Mouse (Mus musculus) limb, embryonic 10.5 days (tissue): ENCODE measurements around the gene Neurod4. TPM values are rescaled to one million over a fixed set of nuclear protein-coding genes. Genes with fewer than 3 reads are reported as not detected.
"Not testable (repeated sequence)": the region's sequence is repeated elsewhere in the genome, so short reads cannot be mapped to it uniquely, and the experiment has no call there.

ENCODE experiments used
- DNase-seq: peaks from one replicate; pipeline ENCODE4 v3.0.0-alpha.2; 2017; ENCODE audit warnings: low spot score
- H3K27ac ChIP-seq: fragments of 300-500 bp; sonication (generic); 2 replicates; pipeline ENCODE4 v1.5.1; 2016; ENCODE audit warnings: mild to moderate bottlenecking
- H3K27me3 ChIP-seq: fragments of 300-500 bp; sonication (generic); 2 replicates; pipeline ENCODE4 v1.6.1; 2016; ENCODE audit warnings: low read depth, mild to moderate bottlenecking; ENCODE audit not compliant: poor library complexity, severe bottlenecking
- H3K36me3 ChIP-seq: fragments of 300-500 bp; sonication (generic); 2 replicates; pipeline ENCODE4 v1.6.1; 2016; ENCODE audit warnings: mild to moderate bottlenecking, moderate library complexity
- H3K4me1 ChIP-seq: fragments of 300-500 bp; sonication (generic); 2 replicates; pipeline ENCODE4 v1.6.1; 2016
- H3K4me3 ChIP-seq: fragments of 300-500 bp; sonication (generic); 2 replicates; pipeline ENCODE4 v1.5.1; 2016; ENCODE audit warnings: mild to moderate bottlenecking, moderate library complexity
- H3K9me3 ChIP-seq: fragments of 300-500 bp; sonication (generic); replicated peaks from 2 replicates; pipeline ENCODE4 v1.6.1; 2016; ENCODE audit warnings: mild to moderate bottlenecking
- WGBS: fragments of 180-500 bp; shearing (Covaris S2); methylation state at CpG from one replicate; pipeline ENCODE4 v1.1.7; 2016; 5-methylcytosine and 5-hydroxymethylcytosine counted together
- polyA plus RNA-seq: library from polyadenylated mRNA; unstranded; fragments of >200 nt; fragmentation: Nextera tagmentation; extraction: Ambion mirVana; gene quantifications from 2 replicates; pipeline ENCODE4 v1.2.1, GENCODE M21; 2016

The Neurod4 gene
- polyA plus RNA-seq = 0.05 and 0.11 TPM in 2 replicates

DNA sequence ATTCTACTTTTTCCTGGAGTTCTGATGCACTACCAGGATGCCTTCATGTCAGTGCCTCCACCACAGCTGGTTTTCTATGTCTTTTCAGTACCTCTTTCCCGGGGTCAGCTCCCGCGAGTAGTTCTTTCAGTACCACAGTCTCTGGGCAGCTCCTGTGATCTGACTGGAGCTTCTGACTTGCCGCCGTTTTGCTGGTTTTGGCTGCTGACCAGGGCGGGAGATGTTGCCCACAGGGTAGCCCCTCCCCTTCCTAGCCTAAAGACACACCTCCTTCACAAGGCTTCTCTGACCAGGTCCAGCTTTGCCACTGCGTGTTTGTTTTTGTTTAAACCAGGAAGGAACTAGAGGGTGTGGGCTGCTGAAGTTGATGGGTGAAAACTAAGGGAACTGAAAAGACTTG lies at the start of gene Neurod4:
TSS of gene Neurod4 (minus strand) at position 175 of the 400 bp plus-strand sequence.
- Histone ChIP-seq H3K4me3 (no peak within 1 kb of the TSS), H3K4me1 (no peaks in the 10 kb centered on the region), H3K9me3 (no peaks in the 10 kb centered on the region), H3K27me3 (no peaks in the 10 kb centered on the region), H3K36me3 (no peaks in the 10 kb centered on the region), H3K27ac (no peak within 1 kb of the TSS)
- WGBS = under 1% methylated on average over 7 of the region's 7 CpGs
- peak; percentile 70 for DNase-seq

DNA sequence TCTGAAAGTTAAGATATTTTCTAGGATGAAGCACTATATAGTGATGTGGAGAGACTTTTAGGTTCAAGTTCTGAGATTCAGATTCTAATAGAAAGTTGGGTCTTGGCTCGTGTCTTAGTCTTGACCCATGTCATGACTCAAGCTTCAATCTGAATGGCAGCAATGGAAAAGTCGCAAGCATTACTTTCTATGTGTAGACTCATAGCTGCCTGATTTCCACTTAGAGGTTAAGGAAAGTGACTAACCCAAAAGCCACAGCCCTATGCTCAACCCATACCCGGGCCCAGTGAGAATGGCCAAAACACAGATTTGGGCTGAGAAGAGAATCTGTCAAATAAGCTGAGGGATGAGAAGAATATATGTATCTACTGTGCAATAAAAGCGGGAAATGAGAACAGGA lies 44.2 kb upstream of the Neurod4 start:
- Histone ChIP-seq H3K9me3 (no peaks in the 10 kb centered on the region), H3K36me3 (no peaks in the 10 kb centered on the region), H3K27ac (no peak overlapping the region), H3K27me3 (no peaks in the 10 kb centered on the region), H3K4me1 (no peaks in the 10 kb centered on the region), H3K4me3 (no peak overlapping the region)
- DNase-seq = no peak
- WGBS = 89% methylated on average over 4 of the region's 4 CpGs

DNA sequence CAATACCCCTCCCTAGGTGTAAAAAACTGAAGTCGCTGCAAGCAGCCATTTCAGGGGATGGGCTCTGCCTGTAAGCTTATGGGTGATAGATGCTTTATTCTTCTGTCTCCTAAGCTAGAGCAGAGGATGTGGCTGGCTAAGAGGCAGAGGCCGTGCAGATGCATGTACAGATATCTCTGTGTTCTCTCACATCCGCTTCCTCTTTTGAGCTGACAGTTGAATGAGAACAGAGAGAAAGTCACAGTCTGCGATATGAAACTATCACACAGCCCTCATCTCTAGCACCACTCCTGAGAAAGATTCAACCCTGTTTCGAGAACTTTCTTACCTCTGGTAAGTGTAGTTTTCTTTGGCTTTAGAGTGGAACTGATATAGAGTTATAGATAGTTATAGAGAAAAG lies 42.6 kb upstream of the Neurod4 start, which contains the start of gene Tespa1:
TSS of gene Tespa1 (plus strand) at position 234 of the 400 bp plus-strand sequence.
- WGBS = 87% methylated on average over 5 of the region's 5 CpGs
- Histone ChIP-seq H3K4me1 (no peaks in the 10 kb centered on the region), H3K27me3 (no peaks in the 10 kb centered on the region), H3K4me3 (no peak within 1 kb of the TSS), H3K9me3 (no peaks in the 10 kb centered on the region), H3K27ac (no peak within 1 kb of the TSS), H3K36me3 (no peaks in the 10 kb centered on the region)
- DNase-seq = no peak

DNA sequence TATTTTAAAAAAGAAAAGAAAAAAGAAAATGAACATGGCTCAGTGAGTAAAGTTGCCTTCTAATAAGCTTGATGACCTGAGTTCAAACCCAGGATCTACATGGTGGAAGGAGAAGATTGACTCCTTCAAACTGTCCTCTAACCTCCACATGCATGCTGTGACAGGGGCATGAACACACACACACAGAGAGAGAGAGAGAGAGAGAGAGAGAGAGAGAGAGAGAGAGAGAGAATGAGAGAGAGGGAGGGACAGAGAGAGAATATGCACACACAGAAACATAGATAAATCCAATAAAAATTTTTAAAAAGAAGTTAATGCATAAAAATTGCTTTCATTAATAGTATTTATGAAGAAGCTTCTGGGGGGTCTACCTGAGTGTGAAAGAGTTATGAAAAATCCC lies 42.0 kb upstream of the Neurod4 start:
- Histone ChIP-seq H3K9me3 (no peaks in the 10 kb centered on the region), H3K27ac (no peak overlapping the region), H3K4me3 (no peak overlapping the region), H3K4me1 (no peaks in the 10 kb centered on the region), H3K36me3 (no peaks in the 10 kb centered on the region), H3K27me3 (no peaks in the 10 kb centered on the region)
- no peak for DNase-seq

DNA sequence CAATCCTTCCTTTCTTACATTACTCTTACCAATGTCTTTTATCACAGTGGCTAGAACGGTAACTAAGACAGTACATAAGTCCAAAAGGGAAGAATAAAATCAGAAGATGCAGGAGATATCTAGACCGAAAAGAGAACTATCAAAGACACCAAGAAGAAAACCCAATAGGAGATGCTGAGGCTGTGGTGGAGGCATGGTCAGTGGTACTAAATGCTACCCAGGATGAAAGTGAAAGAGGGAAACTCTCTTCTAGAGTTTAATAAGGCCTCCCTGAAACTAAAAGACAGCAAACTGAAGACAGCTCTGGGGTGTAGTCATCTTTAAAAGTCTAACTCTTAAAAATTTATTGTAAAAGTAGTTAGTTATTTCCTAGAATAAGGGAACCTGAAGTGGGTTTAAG lies 40.7 kb upstream of the Neurod4 start:
- Histone ChIP-seq H3K36me3 (no peaks in the 10 kb centered on the region), H3K4me1 (no peaks in the 10 kb centered on the region), H3K9me3 (no peaks in the 10 kb centered on the region), H3K27me3 (no peaks in the 10 kb centered on the region), H3K27ac (no peak overlapping the region), H3K4me3 (no peak overlapping the region)
- 92% methylated on average over 2 of the region's 2 CpGs for WGBS
- no peak for DNase-seq

DNA sequence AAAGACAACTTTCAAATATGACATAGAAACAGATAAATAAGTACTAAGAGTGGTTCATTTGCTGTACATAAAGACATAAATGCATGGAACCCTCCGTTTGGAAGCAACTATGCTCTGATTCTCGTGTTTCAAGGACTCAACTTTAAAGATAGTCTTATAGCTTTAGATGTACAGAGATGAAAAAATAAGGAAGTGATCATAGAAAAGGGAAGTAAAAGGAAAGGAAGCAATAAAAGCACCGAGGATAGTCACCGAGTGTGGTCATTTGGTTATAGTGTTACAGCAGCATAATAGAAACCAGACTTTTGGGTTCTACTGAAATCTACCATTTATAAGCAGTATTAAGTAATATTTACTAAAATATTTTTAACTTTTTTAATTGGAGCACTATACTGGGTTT lies 38.7 kb upstream of the Neurod4 start:
- Histone ChIP-seq H3K36me3 (no peaks in the 10 kb centered on the region), H3K9me3 (no peaks in the 10 kb centered on the region), H3K4me1 (no peaks in the 10 kb centered on the region), H3K27me3 (no peaks in the 10 kb centered on the region), H3K27ac (no peak overlapping the region), H3K4me3 (no peak overlapping the region)
- no peak for DNase-seq
- 75% methylated on average over 4 of the region's 4 CpGs for WGBS

DNA sequence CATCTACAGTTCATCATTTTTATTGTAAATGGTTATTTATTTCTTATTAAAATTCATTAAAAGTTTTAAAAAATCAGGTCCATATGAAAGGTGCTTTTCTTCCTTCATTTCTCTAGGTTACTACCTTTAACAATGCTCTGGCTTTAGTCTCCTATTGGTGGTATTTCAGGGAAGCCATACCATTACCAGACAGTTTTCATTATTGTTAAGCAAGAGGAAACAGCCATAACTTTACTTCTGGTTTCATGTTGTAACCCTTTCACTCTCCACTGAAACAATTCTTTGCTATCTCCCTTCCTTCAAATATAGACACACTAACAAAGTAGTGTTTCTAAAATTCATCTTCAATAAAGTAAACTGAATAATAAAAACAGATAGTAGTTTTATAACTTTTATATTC lies 35.8 kb upstream of the Neurod4 start:
- H3K27me3 ChIP-seq = no peaks in the 10 kb centered on the region
- no peaks in the 10 kb centered on the region for H3K9me3 ChIP-seq
- H3K4me3 ChIP-seq = no peak overlapping the region
- no peak for DNase-seq
- no peaks in the 10 kb centered on the region for H3K36me3 ChIP-seq
- no peaks in the 10 kb centered on the region for H3K4me1 ChIP-seq
- no peak overlapping the region for H3K27ac ChIP-seq

DNA sequence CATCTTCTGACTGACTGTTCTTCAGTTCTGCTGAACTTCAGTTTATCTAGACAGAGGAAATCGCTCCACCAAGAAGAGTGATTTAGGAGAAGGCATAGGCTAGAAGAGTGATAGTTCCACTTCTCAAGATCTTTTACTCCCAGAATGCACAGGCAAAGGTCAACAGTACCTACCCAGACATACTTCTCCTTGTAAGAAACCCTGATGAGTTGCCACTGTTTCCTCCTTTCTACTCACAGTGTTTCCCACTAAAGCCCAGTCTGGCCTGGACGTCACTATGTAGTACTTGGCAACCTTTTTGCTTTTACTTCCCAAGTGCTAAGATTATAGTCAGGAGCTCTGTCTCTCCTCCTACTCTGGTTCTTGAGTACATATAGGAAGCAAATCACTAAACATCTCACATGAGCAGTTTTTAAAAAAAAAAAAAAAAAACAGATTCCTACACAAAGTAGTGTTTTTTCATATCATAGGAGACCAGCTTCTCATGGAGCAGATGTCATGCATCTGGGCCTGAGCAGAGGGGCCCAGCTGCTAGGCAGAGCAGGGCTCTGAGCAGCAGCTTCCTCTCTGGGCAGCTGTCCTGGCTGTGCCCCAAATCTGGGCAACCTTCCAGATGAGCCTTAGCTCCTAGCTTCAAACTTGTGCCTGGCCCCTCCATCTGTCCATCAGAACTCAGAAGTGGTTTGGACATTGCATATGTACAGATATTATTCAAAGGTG lies 34.2 kb upstream of the Neurod4 start:
- H3K9me3 ChIP-seq = no peaks in the 10 kb centered on the region
- DNase-seq = no peak
- no peak overlapping the region for H3K4me3 ChIP-seq
- no peaks in the 10 kb centered on the region for H3K4me1 ChIP-seq
- no peaks in the 10 kb centered on the region for H3K36me3 ChIP-seq
- H3K27me3 ChIP-seq = no peaks in the 10 kb centered on the region
- 74% methylated on average over 2 of the region's 2 CpGs for WGBS
- H3K27ac ChIP-seq = no peak overlapping the region

DNA sequence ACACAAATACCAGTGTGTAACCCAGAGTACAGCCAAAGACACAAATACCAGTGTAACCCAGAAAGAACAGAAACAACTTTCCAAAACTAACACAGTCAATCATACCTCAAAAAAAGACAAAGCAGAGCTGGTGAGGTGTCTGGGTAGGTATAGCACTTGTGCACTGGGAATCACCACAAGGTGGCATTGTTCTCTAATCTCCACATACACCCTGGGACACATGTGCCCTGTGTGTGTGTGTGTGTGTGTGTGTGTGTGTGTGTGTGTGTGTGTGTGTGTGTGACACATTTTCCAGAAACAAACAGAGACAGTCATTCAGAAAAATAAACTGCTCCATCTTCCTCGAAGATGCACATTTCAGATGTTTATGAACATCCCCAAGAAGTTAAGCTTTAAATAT lies 33.5 kb upstream of the Neurod4 start:
- WGBS = 55% methylated on average over 1 of the region's 1 CpGs
- no peaks in the 10 kb centered on the region for H3K9me3 ChIP-seq
- no peak for DNase-seq
- H3K4me3 ChIP-seq = no peak overlapping the region
- no peaks in the 10 kb centered on the region for H3K4me1 ChIP-seq
- H3K36me3 ChIP-seq = no peaks in the 10 kb centered on the region
- no peak overlapping the region for H3K27ac ChIP-seq
- no peaks in the 10 kb centered on the region for H3K27me3 ChIP-seq

DNA sequence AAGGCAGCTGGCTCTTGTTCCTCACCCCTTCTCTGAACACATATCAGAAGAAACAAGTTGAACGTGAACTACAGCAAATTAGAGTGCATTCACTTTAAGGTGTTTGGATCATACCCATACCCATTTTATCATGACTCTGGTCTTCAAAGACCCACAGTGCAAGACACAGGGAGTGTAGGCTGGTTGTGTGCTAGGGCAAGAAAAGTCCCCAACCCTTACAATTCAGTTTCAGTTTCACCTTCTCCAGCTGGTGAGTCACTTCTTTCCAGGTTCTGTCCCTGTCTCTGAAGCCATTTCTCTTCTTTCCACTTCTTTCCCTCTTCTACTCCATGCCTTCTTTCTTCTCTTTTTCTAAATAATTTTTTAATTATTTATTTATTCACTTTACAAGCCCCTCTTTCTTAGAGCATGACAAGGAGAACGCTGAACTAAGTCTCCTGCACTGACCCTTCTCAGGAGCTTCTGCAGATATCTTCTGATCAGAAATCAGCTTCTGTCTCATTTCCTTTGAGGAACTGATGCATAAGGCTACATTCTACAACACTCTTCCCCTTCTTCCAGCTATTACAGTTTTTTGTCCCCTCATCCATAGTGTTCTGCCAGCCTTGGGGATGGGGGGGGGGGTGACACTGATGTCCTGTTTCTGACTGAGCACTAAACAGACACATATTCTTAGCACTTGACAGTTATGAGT lies 31.6 kb upstream of the Neurod4 start:
- no peaks in the 10 kb centered on the region for H3K4me1 ChIP-seq
- H3K4me3 ChIP-seq = no peak overlapping the region
- no peak overlapping the region for H3K27ac ChIP-seq
- 89% methylated on average over 2 of the region's 2 CpGs for WGBS
- no peaks in the 10 kb centered on the region for H3K27me3 ChIP-seq
- no peaks in the 10 kb centered on the region for H3K36me3 ChIP-seq
- no peak for DNase-seq
- H3K9me3 ChIP-seq = no peaks in the 10 kb centered on the region

DNA sequence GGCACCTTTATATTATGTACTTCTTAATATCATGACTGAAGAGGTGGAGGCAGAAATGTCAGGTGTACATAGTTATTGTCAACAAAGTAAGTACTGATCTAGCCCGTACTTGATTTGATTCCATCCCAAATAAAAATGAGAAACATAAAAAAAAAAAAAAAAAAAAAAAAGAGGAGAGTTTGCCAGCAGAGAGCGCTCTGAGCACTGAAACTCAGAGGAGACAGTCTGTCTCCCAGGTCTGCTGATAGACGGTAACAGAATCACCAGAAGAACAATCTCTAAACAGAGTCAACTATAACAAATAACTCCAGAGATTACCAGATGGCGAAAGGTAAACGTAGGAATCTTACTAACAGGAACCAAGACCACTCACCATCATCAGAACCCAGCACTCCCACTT lies 24.1 kb upstream of the Neurod4 start:
- WGBS = 86% methylated on average over 5 of the region's 5 CpGs

DNA sequence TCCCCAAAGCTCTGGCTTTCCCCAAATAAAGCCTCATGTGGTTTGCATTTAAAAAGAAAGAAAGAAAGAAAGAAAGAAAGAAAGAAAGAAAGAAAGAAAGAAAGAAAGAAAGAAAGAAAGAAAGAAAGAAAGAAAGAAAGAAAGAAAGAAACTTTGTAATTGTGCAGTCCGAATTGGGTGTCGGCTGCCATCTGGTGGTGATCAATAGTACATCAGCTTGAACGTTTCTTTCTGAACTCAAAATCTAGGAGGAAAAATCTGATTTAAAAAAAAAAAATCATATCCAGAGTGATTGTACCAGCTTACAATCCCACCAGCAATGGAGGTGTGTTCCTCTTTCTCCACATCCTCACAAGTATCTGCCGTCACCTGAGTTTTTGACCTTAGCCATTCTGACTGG lies 18.7 kb upstream of the Neurod4 start:
- not testable (repeated sequence) for H3K27ac ChIP-seq, H3K36me3 ChIP-seq, H3K4me1 ChIP-seq, DNase-seq, H3K4me3 ChIP-seq, H3K9me3 ChIP-seq, H3K27me3 ChIP-seq
- WGBS = 25% methylated on average over 4 of the region's 4 CpGs

More for the DNA sequence above, 24.1 kb upstream of the Neurod4 start:
- DNase-seq, H3K36me3 ChIP-seq, H3K27ac ChIP-seq, H3K27me3 ChIP-seq, H3K9me3 ChIP-seq, H3K4me1 ChIP-seq, H3K4me3 ChIP-seq: not testable (repeated sequence)

DNA sequence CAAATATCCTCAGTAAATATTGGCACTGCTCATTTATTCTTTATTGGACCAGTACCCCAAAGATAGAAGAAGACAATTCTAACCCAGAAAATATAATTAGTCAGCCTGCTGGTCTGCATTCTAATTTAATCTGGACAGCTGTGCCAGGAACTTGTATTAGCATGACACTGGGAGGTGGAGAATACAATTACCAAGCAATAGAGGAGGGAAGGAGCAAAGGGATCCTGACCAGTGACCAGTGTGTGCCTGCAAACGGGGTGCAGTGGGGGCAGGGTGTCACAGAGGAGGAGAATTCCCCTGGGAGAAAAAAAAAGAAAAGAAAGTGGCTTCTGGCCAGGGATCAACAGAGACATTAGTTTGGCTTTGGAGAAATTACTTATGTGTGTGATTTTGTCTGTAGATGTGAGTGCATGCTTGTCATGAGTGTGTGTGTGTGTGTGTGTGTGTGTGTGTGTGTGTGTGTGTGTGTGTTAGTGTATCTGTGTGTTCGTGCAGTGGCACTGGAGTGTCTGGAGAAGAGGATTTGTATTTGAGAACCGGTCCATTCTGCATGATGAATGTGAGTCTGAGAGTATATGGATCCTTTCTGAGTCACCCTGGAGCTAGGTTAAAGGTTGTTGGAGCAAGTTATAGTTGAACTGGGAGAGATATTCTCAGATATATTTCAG lies 13.8 kb upstream of the Neurod4 start:
- Histone ChIP-seq H3K36me3 (no peaks in the 10 kb centered on the region), H3K4me1 (no peaks in the 10 kb centered on the region), H3K9me3 (no peaks in the 10 kb centered on the region), H3K27me3 (no peaks in the 10 kb centered on the region), H3K4me3 (no peak overlapping the region), H3K27ac (no peak overlapping the region)
- 14% methylated on average over 3 of the region's 3 CpGs for WGBS
- DNase-seq = no peak
